Mouse (Mus musculus) hindbrain, embryonic 12.5 days (tissue): Measurements from ENCODE around the gene Pigs. TPM values are rescaled to one million over a fixed set of nuclear protein-coding genes. Genes with fewer than 3 reads are reported as not detected.

Experiments
- ATAC-seq: fragments of 200-750 bp; cut with Nextera tagmentation; 2 replicates; pipeline ENCODE4 v1.8.0; 2017; ENCODE audit warnings: moderate TSS enrichment; ENCODE audit not compliant: low FRiP score
- H3K27ac ChIP-seq: fragments of 300-500 bp; sonication (generic); 2 replicates; pipeline ENCODE4 v1.5.1; 2016; ENCODE audit warnings: mild to moderate bottlenecking
- H3K27me3 ChIP-seq: fragments of 300-500 bp; sonication (generic); 2 replicates; pipeline ENCODE4 v1.6.1; 2016; ENCODE audit warnings: mild to moderate bottlenecking
- H3K36me3 ChIP-seq: fragments of 300-500 bp; sonication (generic); 2 replicates; pipeline ENCODE4 v1.6.1; 2016; ENCODE audit warnings: mild to moderate bottlenecking
- H3K4me1 ChIP-seq: fragments of 300-500 bp; sonication (generic); 2 replicates; pipeline ENCODE4 v1.6.1; 2016
- H3K4me2 ChIP-seq: fragments of 300-500 bp; sonication (generic); replicated peaks from 2 replicates; pipeline ENCODE4 v1.6.1; 2016; ENCODE audit warnings: mild to moderate bottlenecking
- H3K4me3 ChIP-seq: fragments of 300-500 bp; sonication (generic); 2 replicates; pipeline ENCODE4 v1.5.1; 2016; ENCODE audit warnings: mild to moderate bottlenecking
- H3K9ac ChIP-seq: fragments of 300-500 bp; sonication (generic); 2 replicates; pipeline ENCODE4 v1.6.1; 2016; ENCODE audit warnings: mild to moderate bottlenecking, moderate library complexity
- H3K9me3 ChIP-seq: fragments of 300-500 bp; sonication (generic); replicated peaks from 2 replicates; pipeline ENCODE4 v1.6.1; 2016; ENCODE audit warnings: mild to moderate bottlenecking
- WGBS: fragments of 180-500 bp; shearing (Covaris S2); methylation state at CpG from one replicate; pipeline ENCODE4 v1.1.7; 2016; 5-methylcytosine and 5-hydroxymethylcytosine counted together
- polyA plus RNA-seq: library from polyadenylated mRNA; unstranded; fragments of >200 nt; fragmentation: Nextera tagmentation; extraction: Ambion mirVana; gene quantifications from 2 replicates; pipeline ENCODE4 v1.2.1, GENCODE M21; 2016

Gene Pigs
- polyA plus RNA-seq, 1 experiment from 2014 or later, result 76.9 TPM

DNA sequence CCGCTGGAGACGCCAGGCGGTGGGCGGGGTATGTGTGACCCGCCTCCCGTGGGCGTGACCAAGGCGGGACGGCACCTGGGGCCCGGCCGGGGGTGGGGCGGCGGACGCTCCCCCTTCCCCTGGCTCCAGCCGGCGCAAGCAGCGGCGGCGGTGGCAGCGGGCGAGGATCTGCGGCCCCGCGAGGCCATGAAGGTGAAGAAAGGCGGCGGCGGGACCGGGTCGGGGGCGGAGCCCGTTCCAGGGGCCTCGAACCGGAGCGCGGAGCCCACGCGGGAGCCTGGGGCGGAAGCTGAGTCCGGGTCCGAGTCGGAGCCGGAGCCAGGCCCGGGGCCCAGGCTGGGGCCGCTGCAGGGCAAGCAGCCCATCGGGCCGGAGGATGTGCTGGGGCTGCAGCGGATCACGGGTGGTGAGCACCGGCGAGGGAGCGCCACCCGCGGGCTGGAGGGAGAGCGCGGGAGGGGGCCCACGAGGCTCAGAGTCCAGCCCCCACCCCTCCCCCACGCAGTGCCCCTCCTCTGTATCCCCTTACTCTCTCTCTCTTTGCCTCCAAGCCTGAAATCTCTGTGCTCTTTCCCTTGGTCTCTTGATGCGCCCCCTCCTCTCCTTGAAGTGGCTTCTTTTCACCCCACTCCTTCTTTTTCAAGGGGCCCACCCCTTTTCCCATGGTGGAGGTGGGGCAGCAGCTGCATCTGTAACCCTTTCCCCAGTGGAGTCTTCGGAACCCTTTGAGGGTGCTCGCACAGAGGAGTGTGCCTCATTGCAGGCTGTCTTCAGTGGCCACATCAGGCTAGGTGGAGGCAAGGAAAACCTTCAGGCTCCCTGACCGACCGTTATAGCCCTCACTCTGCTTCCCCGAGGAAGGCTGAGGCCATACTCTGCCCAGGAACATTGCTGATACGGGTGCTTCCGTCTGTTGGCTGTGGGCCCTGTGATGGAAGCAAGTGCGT, 15.4 kb downstream of the Pigs start, which contains the start of gene Unc119:
Gene Unc119, plus strand, starts transcription at position 102 of the 947 bp plus-strand sequence.
- peak within 1 kb of the TSS; percentile 94 for H3K9ac ChIP-seq
- peak; percentile 79 for ATAC-seq
- H3K4me3 ChIP-seq, result peak within 1 kb of the TSS; percentile 89
- peak within 1 kb of the TSS; percentile 79 for H3K4me2 ChIP-seq
- WGBS, result 2% methylated on average over 46 of the region's 66 CpGs
- H3K27ac ChIP-seq, result peak within 1 kb of the TSS; percentile 94
- no peaks in the 10 kb centered on the region for H3K27me3 ChIP-seq
- peaks cover 36% of the 10 kb centered on the region for H3K4me1 ChIP-seq
- H3K9me3 ChIP-seq, result no peaks in the 10 kb centered on the region
- H3K36me3 ChIP-seq, result peaks cover 38% of the 10 kb centered on the region

GRCm38 (mm10) chr11:78344328-78344889, 16.2 kb downstream of the Pigs start:
- Histone ChIP-seq H3K9ac (peak overlapping the region; percentile 94), H3K36me3 (peaks cover 38% of the 10 kb centered on the region), H3K4me2 (peak overlapping the region; percentile 79), H3K9me3 (no peaks in the 10 kb centered on the region), H3K4me1 (peaks cover 36% of the 10 kb centered on the region), H3K27ac (peak overlapping the region; percentile 94), H3K4me3 (peak overlapping the region; percentile 89), H3K27me3 (no peaks in the 10 kb centered on the region)
- WGBS, result 83% methylated on average over 6 of the region's 6 CpGs
- ATAC-seq, result no peak

DNA sequence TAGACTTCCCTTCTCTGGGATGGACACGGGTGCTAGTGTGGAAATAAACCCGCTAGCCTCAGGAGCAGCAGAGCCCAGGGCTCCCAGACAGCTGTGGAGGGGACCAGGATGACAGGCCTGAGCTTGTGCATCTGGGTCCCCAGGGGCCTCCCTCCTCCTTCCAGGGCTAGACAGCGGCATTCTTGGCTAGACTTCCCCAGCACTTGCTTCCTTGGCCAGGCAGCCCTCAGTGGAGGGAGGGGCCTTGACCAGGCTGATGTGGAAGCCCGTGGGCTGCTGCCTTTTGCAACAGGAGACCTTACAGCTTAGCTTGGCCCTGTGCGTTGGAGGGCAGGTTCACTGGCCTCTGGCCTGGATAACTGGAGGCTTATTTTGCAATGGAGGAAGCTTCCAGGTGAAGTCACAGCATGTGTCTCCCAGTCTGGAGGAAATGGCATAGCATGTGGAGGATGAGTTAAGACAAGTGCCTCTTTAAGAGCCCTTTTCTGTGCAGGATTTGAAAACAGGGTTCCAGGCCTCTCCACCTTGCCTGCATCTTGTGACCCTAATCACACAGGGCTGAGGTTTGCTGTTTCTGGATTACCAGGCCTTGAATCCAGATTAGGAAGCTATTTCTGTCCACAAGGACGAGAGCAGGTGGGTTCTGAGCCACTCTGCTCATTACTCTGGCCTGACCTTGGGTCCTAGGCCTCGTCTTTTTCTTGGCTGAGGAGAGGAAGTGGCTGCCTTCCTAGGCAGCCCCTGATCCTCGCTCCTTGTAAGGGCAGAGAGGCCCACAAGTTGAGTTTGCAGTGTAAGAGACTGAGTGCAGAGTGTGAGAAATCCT, 16.9 kb downstream of the Pigs start:
- Histone ChIP-seq H3K4me2 (peak overlapping the region; percentile 79), H3K9me3 (no peaks in the 10 kb centered on the region), H3K27ac (no peak overlapping the region), H3K27me3 (no peaks in the 10 kb centered on the region), H3K9ac (peak overlapping the region; percentile 29; the same call in 1 of the 2 replicates), H3K36me3 (peaks cover 39% of the 10 kb centered on the region), H3K4me1 (peaks cover 39% of the 10 kb centered on the region), H3K4me3 (0 out of 2 replicates have a peak overlapping the region, but pooled peaks have one; percentile 89)
- 63% methylated on average over 8 of the region's 8 CpGs for WGBS
- no peak for ATAC-seq

DNA sequence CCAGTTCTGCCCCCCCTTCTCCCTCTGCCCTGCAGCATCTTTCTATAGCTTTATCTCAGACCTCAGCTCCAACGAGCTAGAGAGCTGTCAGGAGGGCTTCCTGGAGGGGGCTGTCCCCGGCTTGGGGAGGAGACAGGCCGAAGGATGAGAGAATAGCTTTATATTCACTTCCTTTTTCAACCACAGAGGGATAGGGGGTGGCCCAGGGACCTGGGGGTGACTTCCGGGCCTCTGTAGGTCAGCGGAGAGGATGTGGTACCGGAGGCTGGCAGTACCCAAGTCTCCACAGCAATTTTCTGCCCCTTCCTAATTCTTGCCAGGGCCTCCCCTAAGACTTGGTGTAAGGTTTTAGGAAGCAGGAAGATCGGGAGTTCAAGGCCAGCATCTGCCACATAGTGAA, 17.6 kb downstream of the Pigs start:
- ATAC-seq, result no peak
- no peaks in the 10 kb centered on the region for H3K27me3 ChIP-seq
- no peaks in the 10 kb centered on the region for H3K9me3 ChIP-seq
- H3K36me3 ChIP-seq, result peaks cover 37% of the 10 kb centered on the region
- WGBS, result 87% methylated on average over 7 of the region's 7 CpGs
- 0 out of 2 replicates have a peak overlapping the region, but pooled peaks have one; percentile 3 for H3K9ac ChIP-seq
- peaks cover 39% of the 10 kb centered on the region for H3K4me1 ChIP-seq
- no peak overlapping the region for H3K4me2 ChIP-seq
- H3K27ac ChIP-seq, result no peak overlapping the region
- no peak overlapping the region for H3K4me3 ChIP-seq

- Histone ChIP-seq H3K9ac (no peak overlapping the region), H3K27ac (no peak overlapping the region), H3K36me3 (peaks cover 30% of the 10 kb centered on the region), H3K9me3 (no peaks in the 10 kb centered on the region), H3K4me3 (no peak overlapping the region), H3K4me2 (no peak overlapping the region), H3K4me1 (peaks cover 39% of the 10 kb centered on the region), H3K27me3 (no peaks in the 10 kb centered on the region)
- WGBS, result 86% methylated on average over 6 of the region's 6 CpGs
- no peak for ATAC-seq
Observed at GRCm38 (mm10) chr11:78346326-78347069, 18.3 kb downstream of the Pigs start.

GRCm38 (mm10) chr11:78347070-78347754, 19.0 kb downstream of the Pigs start:
- H3K27ac ChIP-seq, result no peak overlapping the region
- no peak overlapping the region for H3K9ac ChIP-seq
- no peak overlapping the region for H3K4me2 ChIP-seq
- peaks cover 27% of the 10 kb centered on the region for H3K36me3 ChIP-seq
- H3K4me1 ChIP-seq, result peaks cover 39% of the 10 kb centered on the region
- H3K27me3 ChIP-seq, result no peaks in the 10 kb centered on the region
- ATAC-seq, result no peak
- H3K4me3 ChIP-seq, result no peak overlapping the region
- WGBS, result 90% methylated on average over 10 of the region's 10 CpGs
- no peaks in the 10 kb centered on the region for H3K9me3 ChIP-seq

GRCm38 (mm10) chr11:78347908-78348307, 19.7 kb downstream of the Pigs start:
- Histone ChIP-seq H3K9ac (no peak overlapping the region), H3K9me3 (no peaks in the 10 kb centered on the region), H3K4me2 (no peak overlapping the region), H3K27me3 (no peaks in the 10 kb centered on the region), H3K4me1 (peaks cover 37% of the 10 kb centered on the region), H3K4me3 (no peak overlapping the region), H3K27ac (no peak overlapping the region), H3K36me3 (peaks cover 27% of the 10 kb centered on the region)
- WGBS, result 68% methylated on average over 9 of the region's 9 CpGs
- no peak for ATAC-seq

GRCm38 (mm10) chr11:78348474-78348873, 20.3 kb downstream of the Pigs start:
- H3K4me3 ChIP-seq, result no peak overlapping the region
- H3K4me1 ChIP-seq, result peaks cover 35% of the 10 kb centered on the region
- no peak overlapping the region for H3K4me2 ChIP-seq
- H3K27me3 ChIP-seq, result no peaks in the 10 kb centered on the region
- peaks cover 27% of the 10 kb centered on the region for H3K36me3 ChIP-seq
- 27% methylated on average over 7 of the region's 7 CpGs for WGBS
- ATAC-seq, result no peak
- H3K9me3 ChIP-seq, result no peaks in the 10 kb centered on the region
- H3K9ac ChIP-seq, result no peak overlapping the region
- H3K27ac ChIP-seq, result no peak overlapping the region

DNA sequence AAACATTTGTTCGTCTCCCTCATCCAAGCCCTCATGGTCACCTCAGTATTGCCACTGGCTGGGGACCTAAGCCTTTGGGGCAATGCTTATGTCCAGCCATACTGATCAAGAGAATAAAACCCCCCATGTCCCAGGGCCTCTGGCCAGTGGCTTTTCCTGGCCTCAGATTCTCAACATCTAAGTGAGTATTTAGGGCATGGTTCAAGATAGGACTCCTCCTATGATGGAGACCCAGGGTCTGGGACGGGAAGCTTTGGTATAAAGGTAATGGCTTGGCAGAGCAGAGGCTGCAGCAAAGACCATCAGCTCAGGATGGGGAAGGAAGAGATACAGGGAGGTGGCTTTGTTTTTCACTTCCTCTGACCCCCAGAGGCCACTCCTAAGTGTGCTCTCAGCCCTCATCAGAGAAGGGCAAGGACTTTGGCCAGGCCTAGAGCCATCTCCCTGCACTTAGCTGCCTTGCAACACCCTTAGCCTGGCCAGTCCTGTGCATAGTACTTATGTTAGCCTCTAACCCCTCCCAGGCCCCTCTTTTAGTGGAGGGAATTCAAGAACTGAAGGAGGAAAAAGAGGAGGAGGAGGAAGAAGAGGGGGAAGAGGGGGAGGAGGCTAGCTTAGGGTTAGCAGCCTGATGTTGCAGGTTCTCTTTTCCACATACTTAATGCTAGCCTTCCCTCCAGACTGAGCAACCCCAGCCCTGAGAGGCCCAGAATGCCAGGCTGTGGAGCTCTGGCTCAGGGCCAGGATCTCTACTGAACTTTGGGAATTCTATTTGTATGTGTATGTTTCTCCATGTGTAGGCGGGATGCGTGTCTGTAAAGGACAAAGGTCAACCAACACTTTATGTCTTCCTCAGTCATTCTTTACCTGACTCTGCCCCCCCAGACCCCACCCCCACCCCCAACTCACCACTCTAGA, 21.5 kb downstream of the Pigs start:
- H3K4me1 ChIP-seq, result peaks cover 27% of the 10 kb centered on the region
- H3K36me3 ChIP-seq, result peaks cover 27% of the 10 kb centered on the region
- no peak overlapping the region for H3K4me2 ChIP-seq
- 94% methylated on average over 4 of the region's 4 CpGs for WGBS
- no peaks in the 10 kb centered on the region for H3K27me3 ChIP-seq
- no peaks in the 10 kb centered on the region for H3K9me3 ChIP-seq
- no peak for ATAC-seq
- no peak overlapping the region for H3K27ac ChIP-seq
- H3K9ac ChIP-seq, result no peak overlapping the region
- H3K4me3 ChIP-seq, result no peak overlapping the region

GRCm38 (mm10) chr11:78353081-78353480, 24.9 kb downstream of the Pigs start:
- H3K4me1 ChIP-seq, result 0 out of 2 replicates have a peak, but pooled peaks cover 3% of the 10 kb centered on the region
- no peaks in the 10 kb centered on the region for H3K9me3 ChIP-seq
- H3K4me2 ChIP-seq, result no peak overlapping the region
- H3K36me3 ChIP-seq, result peaks cover 20% of the 10 kb centered on the region
- H3K9ac ChIP-seq, result no peak overlapping the region
- ATAC-seq, result no peak
- no peak overlapping the region for H3K4me3 ChIP-seq
- no peaks in the 10 kb centered on the region for H3K27me3 ChIP-seq
- H3K27ac ChIP-seq, result no peak overlapping the region
- 78% methylated on average over 1 of the region's 1 CpGs for WGBS
